Mouse (Mus musculus) CH12.LX (cell line): ENCODE data around the gene Atg4b. TPM values are rescaled to one million over a fixed set of nuclear protein-coding genes. Genes with fewer than 3 reads are reported as not detected.

Experiments used
- DNase-seq: peaks from one replicate; pipeline ENCODE4 v3.0.0-alpha.2; 2013; ENCODE audit errors: extremely low read depth
- H3K27ac ChIP-seq: 2 replicates; pipeline ENCODE4 v1.5.1; 2012; ENCODE audit warnings: low read depth, mild to moderate bottlenecking, control low read depth, moderate library complexity; ENCODE audit not compliant: insufficient read depth
- H3K27me3 ChIP-seq: replicated peaks from 2 replicates; pipeline ENCODE3; 2012; ENCODE audit warnings: inconsistent platforms
- H3K36me3 ChIP-seq, 2 experiments: replicated peaks in 1 of 2; 2 replicates each; pipeline versions ENCODE3 to v1.6.1; 2012; ENCODE audit warnings: inconsistent platforms in 1 of 2, low read length in 1 of 2, mild to moderate bottlenecking in 1 of 2, mixed read lengths in 1 of 2, moderate library complexity in 1 of 2; ENCODE audit not compliant: control insufficient read depth in 1 of 2, insufficient read depth in 1 of 2
- H3K4me1 ChIP-seq, 2 experiments: 2 replicates each; pipeline ENCODE4 v1.6.1; 2012; ENCODE audit warnings: inconsistent platforms in 1 of 2, moderate library complexity in 1 of 2; ENCODE audit not compliant: insufficient read depth in 2 of 2, control insufficient read depth in 1 of 2
- H3K4me2 ChIP-seq: 2 replicates; pipeline ENCODE4 v1.6.1; 2012; ENCODE audit warnings: low read depth, mild to moderate bottlenecking, control low read depth; ENCODE audit not compliant: poor library complexity, insufficient read depth, severe bottlenecking
- H3K4me3 ChIP-seq, 3 experiments: fragments of 150-350 bp in 1 of 3; sonication (generic) in 1 of 3; replicated peaks in 1 of 3; 2 replicates each; pipeline versions ENCODE3 to v1.5.1; 2011 to 2012; ENCODE audit warnings: low read depth in 2 of 3, low read length in 2 of 3, mild to moderate bottlenecking in 2 of 3, moderate library complexity in 2 of 3, control low read depth in 1 of 3, improper control_type of control experiment in 1 of 3, inconsistent platforms in 1 of 3, mixed read lengths in 1 of 3; ENCODE audit not compliant: poor library complexity in 1 of 3
- H3K79me2 ChIP-seq: replicated peaks from 2 replicates; pipeline ENCODE4 v1.6.1; 2012; ENCODE audit warnings: mild to moderate bottlenecking, moderate library complexity; ENCODE audit not compliant: control insufficient read depth, poor library complexity, insufficient read depth, severe bottlenecking; ENCODE audit errors: extremely low read depth
- H3K9ac ChIP-seq: 2 replicates; pipeline ENCODE4 v1.6.1; 2012; ENCODE audit warnings: low read depth, mild to moderate bottlenecking, control low read depth, moderate library complexity; ENCODE audit not compliant: insufficient read depth
- H3K9me3 ChIP-seq: replicated peaks from 2 replicates; pipeline ENCODE3; 2012; ENCODE audit warnings: low read length, inconsistent platforms, mixed read lengths
- CHD2 ChIP-seq: IDR thresholded peaks from 2 replicates; pipeline ENCODE4 v1.6.1; 2011; ENCODE audit warnings: low read length, improper control_type of control experiment
- CTCF ChIP-seq, 2 experiments: IDR thresholded peaks in 1 of 2; conservative IDR thresholded peaks in 1 of 2; 2 replicates each; pipeline ENCODE4 v1.5.1; 2011 to 2012; ENCODE audit warnings: low read depth in 2 of 2, low read length in 2 of 2, improper control_type of control experiment in 1 of 2, inconsistent platforms in 1 of 2, mild to moderate bottlenecking in 1 of 2, moderate library complexity in 1 of 2
- EP300 ChIP-seq: IDR thresholded peaks from 2 replicates; pipeline ENCODE4 v1.6.1; 2011; ENCODE audit warnings: low read length, improper control_type of control experiment
- GABPA ChIP-seq: IDR thresholded peaks from 2 replicates; pipeline ENCODE4 v1.6.1; 2012; ENCODE audit warnings: low read depth, low read length, improper control_type of control experiment, inconsistent platforms; ENCODE audit not compliant: insufficient replicate concordance
- HCFC1 ChIP-seq: IDR thresholded peaks from 2 replicates; pipeline ENCODE4 v1.6.1; 2012; ENCODE audit warnings: low read depth, mild to moderate bottlenecking, inconsistent platforms, low read length, improper control_type of control experiment
- IRF4 ChIP-seq: IDR thresholded peaks from 2 replicates; pipeline ENCODE4 v1.6.1; 2014; ENCODE audit warnings: low read depth, mild to moderate bottlenecking, inconsistent platforms, low read length, improper control_type of control experiment
- JUN ChIP-seq: IDR thresholded peaks from 2 replicates; pipeline ENCODE4 v1.6.1; 2011; ENCODE audit warnings: low read depth, mild to moderate bottlenecking, low read length, improper control_type of control experiment, moderate library complexity; ENCODE audit not compliant: insufficient read depth
- KAT2A ChIP-seq: IDR thresholded peaks from 2 replicates; pipeline ENCODE4 v1.6.1; 2012; ENCODE audit warnings: low read length, improper control_type of control experiment, inconsistent platforms; ENCODE audit not compliant: insufficient replicate concordance
- MAFK ChIP-seq: IDR thresholded peaks from 2 replicates; pipeline ENCODE4 v1.6.1; 2011; ENCODE audit warnings: low read length, improper control_type of control experiment; ENCODE audit not compliant: insufficient replicate concordance
- MAX ChIP-seq: IDR thresholded peaks from 2 replicates; pipeline ENCODE4 v1.6.1; 2011; ENCODE audit warnings: low read length, improper control_type of control experiment
- MAZ ChIP-seq: IDR thresholded peaks from 2 replicates; pipeline ENCODE4 v1.6.1; 2012; ENCODE audit warnings: low read depth, mild to moderate bottlenecking, inconsistent platforms, low read length, improper control_type of control experiment, moderate library complexity
- MEF2A ChIP-seq: IDR thresholded peaks from 2 replicates; pipeline ENCODE4 v1.6.1; 2014; ENCODE audit warnings: low read depth, mild to moderate bottlenecking, inconsistent platforms, low read length, improper control_type of control experiment, borderline replicate concordance
- MXI1 ChIP-seq: IDR thresholded peaks from 2 replicates; pipeline ENCODE4 v1.6.1; 2011; ENCODE audit warnings: mild to moderate bottlenecking, low read depth, low read length, improper control_type of control experiment
- NELFE ChIP-seq: IDR thresholded peaks from 2 replicates; pipeline ENCODE4 v1.6.1; 2011; ENCODE audit warnings: low read depth, low read length, improper control_type of control experiment
- POLR2A ChIP-seq: IDR thresholded peaks from 2 replicates; pipeline ENCODE4 v1.6.1; 2011; ENCODE audit warnings: low read depth, mild to moderate bottlenecking, improper control_type of control experiment, low read length
- RAD21 ChIP-seq: IDR thresholded peaks from 2 replicates; pipeline ENCODE4 v1.6.1; 2011; ENCODE audit warnings: low read depth, mild to moderate bottlenecking, low read length, improper control_type of control experiment, moderate library complexity
- TBP ChIP-seq: conservative IDR thresholded peaks from 2 replicates; pipeline ENCODE4 v1.6.1; 2011; ENCODE audit warnings: low read depth, low read length, improper control_type of control experiment
- UBTF ChIP-seq: IDR thresholded peaks from 2 replicates; pipeline ENCODE4 v1.6.1; 2012; ENCODE audit warnings: low read depth, mild to moderate bottlenecking, inconsistent platforms, low read length, improper control_type of control experiment, moderate library complexity
- ZKSCAN1 ChIP-seq: IDR thresholded peaks from 2 replicates; pipeline ENCODE4 v1.6.1; 2012; ENCODE audit warnings: low read depth, inconsistent platforms, low read length, improper control_type of control experiment, borderline replicate concordance
- ZNF384 ChIP-seq: IDR thresholded peaks from 2 replicates; pipeline ENCODE4 v1.6.1; 2012; ENCODE audit warnings: low read depth, low read length, improper control_type of control experiment, inconsistent platforms
- dilution Hi-C: fragments of 300-500 bp; cut with MboI; formaldehyde crosslinking; loops from 2 replicates; pipeline ENCODE4 v1.14.3; 2020; ENCODE audit warnings: low sequenced_read_pairs; ENCODE audit not compliant: extremely low pct_unique_long_range_greater_than_20kb, extremely low pct_ligation_motif_present
- in situ Hi-C: fragments of 300-500 bp; cut with MboI; formaldehyde crosslinking; loops from 3 replicates; pipeline ENCODE4 v1.14.3; 2019; ENCODE audit warnings: low sequenced_read_pairs, low pct_ligation_motif_present, low pct_unique_long_range_greater_than_20kb, mixed read lengths
- polyA plus RNA-seq: library from polyadenylated mRNA; unstranded; fragments of >175 nt; gene quantifications from 2 replicates; pipeline ENCODE4 v1.2.1, GENCODE M21; 2012; ENCODE audit warnings: low read depth; ENCODE audit not compliant: insufficient read length
- total RNA-seq, 2 experiments: library from RNA; depleted of rRNA; stranded (reverse); fragments of 300-350 nt in 1 of 2; fragments of >200 nt in 1 of 2; gene quantifications; 2 replicates each; pipeline ENCODE4 v1.2.3; 2012 to 2014

The Atg4b gene
- total and polyA plus RNA-seq, 3 experiments, result 20.1 to 55.1 (median 21.4) TPM

DNA sequence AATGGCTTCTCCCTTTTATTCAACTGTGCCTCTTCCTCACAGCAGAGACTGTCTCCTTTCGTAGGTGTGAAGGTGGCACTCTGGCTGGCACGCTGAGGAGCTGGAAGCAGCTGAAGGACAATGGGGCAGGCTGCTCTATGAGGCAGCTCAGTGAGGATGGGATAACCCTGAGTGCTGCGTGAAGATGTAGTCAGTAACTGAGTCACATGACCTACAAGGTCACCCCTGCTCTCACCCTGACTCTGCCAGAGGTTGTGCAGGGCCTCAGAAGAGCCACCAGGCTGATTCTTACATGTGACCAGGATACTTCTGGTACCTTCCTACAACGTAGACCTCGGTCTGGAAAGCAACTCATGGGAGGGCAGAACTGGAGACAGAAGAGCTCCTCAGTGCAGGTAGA is 25.6 kb upstream of the Atg4b start:
- TF ChIP-seq MAX (no peak), KAT2A (no peak), POLR2A (no peak), MAFK (no peak), NELFE (no peak), UBTF (no peak), ZNF384 (no peak), MEF2A (no peak), HCFC1 (no peak), MAZ (no peak), RAD21 (no peak), ZKSCAN1 (no peak), JUN (no peak), CHD2 (no peak), EP300 (no peak), IRF4 (no peak), GABPA (no peak), TBP (no peak), MXI1 (no peak)
- Histone ChIP-seq H3K27me3 (no peaks in the 10 kb centered on the region), H3K4me3 (no peak overlapping the region), H3K36me3 (peaks cover 24 to 82% of the 10 kb centered on the region in 2 experiments), H3K27ac (no peak overlapping the region), H3K4me2 (no peak overlapping the region), H3K4me1 (peaks cover 0 to 8% of the 10 kb centered on the region in 2 experiments; a peak in 2 of 4 replicates), H3K9ac (no peak overlapping the region), H3K9me3 (no peaks in the 10 kb centered on the region), H3K79me2 (no peaks in the 10 kb centered on the region)
- in situ Hi-C loops, result no loop called here
- no peak for DNase-seq
- dilution Hi-C loops, result no loop called here

GRCm38 (mm10) chr1:93726116-93726515 is 25.2 kb upstream of the Atg4b start:
- TF ChIP-seq IRF4, result no peak
- peak in 1 of 2 experiments; percentile 40; a peak in 2 of 4 replicates for TF ChIP-seq CTCF (conservative IDR thresholded peaks at IDR 0.05 in 1 of 2, IDR thresholded peaks at IDR 0.05 in 1 of 2; ENCODE audit: low read depth in 2 of 2, low read length in 2 of 2)
- no peaks in the 10 kb centered on the region for H3K9me3 ChIP-seq

More at GRCm38 (mm10) chr1:93726116-93726515, 25.2 kb upstream of the Atg4b start:
- H3K36me3 ChIP-seq, result peaks cover 21 to 82% of the 10 kb centered on the region in 2 experiments
- H3K4me3 ChIP-seq, result no peak overlapping the region
- in situ Hi-C loops, result no loop called here
- DNase-seq, result no peak
- dilution Hi-C loops, result no loop called here
- no peak overlapping the region for H3K9ac ChIP-seq
- peaks cover 0 to 8% of the 10 kb centered on the region in 2 experiments; a peak in 2 of 4 replicates for H3K4me1 ChIP-seq
- no peaks in the 10 kb centered on the region for H3K79me2 ChIP-seq
- no peak overlapping the region for H3K4me2 ChIP-seq
- no peaks in the 10 kb centered on the region for H3K27me3 ChIP-seq
- H3K27ac ChIP-seq, result no peak overlapping the region
